Mouse (Mus musculus) hindbrain, embryonic 10.5 days (tissue): ENCODE measurements around the gene Klrb1f. TPM values are rescaled to one million over a fixed set of nuclear protein-coding genes. Genes with fewer than 3 reads are reported as not detected.
"Not testable (repeated sequence)": the region's sequence is repeated elsewhere in the genome, so short reads cannot be mapped to it uniquely, and the experiment has no call there.

Experiments used
- DNase-seq: peaks from one replicate; pipeline ENCODE4 v3.0.0-alpha.2; 2017; ENCODE audit warnings: low spot score
- H3K27ac ChIP-seq: fragments of 300-500 bp; sonication (generic); 2 replicates; pipeline ENCODE4 v1.5.1; 2016; ENCODE audit warnings: mild to moderate bottlenecking, moderate library complexity
- H3K27me3 ChIP-seq: fragments of 300-500 bp; sonication (generic); 2 replicates; pipeline ENCODE4 v1.6.1; 2016; ENCODE audit warnings: mild to moderate bottlenecking; ENCODE audit not compliant: poor library complexity, insufficient read depth, severe bottlenecking
- H3K36me3 ChIP-seq: fragments of 300-500 bp; sonication (generic); 2 replicates; pipeline ENCODE4 v1.6.1; 2016; ENCODE audit warnings: mild to moderate bottlenecking, moderate library complexity
- H3K4me1 ChIP-seq: fragments of 300-500 bp; sonication (generic); replicated peaks from 2 replicates; pipeline ENCODE4 v1.6.1; 2016; ENCODE audit warnings: mild to moderate bottlenecking
- H3K4me3 ChIP-seq: fragments of 300-500 bp; sonication (generic); 2 replicates; pipeline ENCODE4 v1.5.1; 2016; ENCODE audit warnings: mild to moderate bottlenecking, moderate library complexity
- H3K9me3 ChIP-seq: fragments of 300-500 bp; sonication (generic); 2 replicates; pipeline ENCODE4 v1.6.1; 2016; ENCODE audit warnings: mild to moderate bottlenecking, moderate library complexity
- WGBS: fragments of 180-500 bp; shearing (Covaris S2); methylation state at CpG from one replicate; pipeline ENCODE4 v1.1.7; 2016; 5-methylcytosine and 5-hydroxymethylcytosine counted together
- polyA plus RNA-seq: library from polyadenylated mRNA; unstranded; fragments of >200 nt; fragmentation: Nextera tagmentation; extraction: Ambion mirVana; gene quantifications from 2 replicates; pipeline ENCODE4 v1.2.1, GENCODE M21; 2016

Gene Klrb1f
- polyA plus RNA-seq, 1 experiment from 2014 or later: 0.51 TPM

- no peaks in the 10 kb centered on the region for H3K36me3 ChIP-seq
- DNase-seq: no peak
- H3K9me3 ChIP-seq: no peaks in the 10 kb centered on the region
- whole genome bisulfite sequencing: 87% methylated on average over 3 of the region's 3 CpGs
- H3K27ac ChIP-seq: no peak overlapping the region
- no peaks in the 10 kb centered on the region for H3K4me1 ChIP-seq
- H3K4me3 ChIP-seq: no peak overlapping the region
- H3K27me3 ChIP-seq: no peaks in the 10 kb centered on the region
These were observed 10.5 kb downstream of the Klrb1f start for GRCm38 (mm10) chr6:129056237-129056636.

- no peak for DNase-seq
- Histone ChIP-seq H3K4me3 (no peak overlapping the region), H3K4me1 (no peaks in the 10 kb centered on the region), H3K27me3 (no peaks in the 10 kb centered on the region), H3K27ac (no peak overlapping the region), H3K36me3 (no peaks in the 10 kb centered on the region), H3K9me3 (no peaks in the 10 kb centered on the region)
These were observed 12.3 kb downstream of the Klrb1f start for GRCm38 (mm10) chr6:129058013-129058412.

- Histone ChIP-seq H3K4me1 (no peaks in the 10 kb centered on the region), H3K4me3 (no peak overlapping the region), H3K27ac (no peak overlapping the region), H3K9me3 (no peaks in the 10 kb centered on the region), H3K27me3 (no peaks in the 10 kb centered on the region), H3K36me3 (no peaks in the 10 kb centered on the region)
- WGBS: 86% methylated on average over 3 of the region's 3 CpGs
- no peak for DNase-seq
These were observed 19.7 kb downstream of the Klrb1f start for GRCm38 (mm10) chr6:129065407-129065806.

- 97% methylated on average over 3 of the region's 3 CpGs for WGBS
- H3K4me3 ChIP-seq: no peak overlapping the region
- no peaks in the 10 kb centered on the region for H3K27me3 ChIP-seq
- no peak for DNase-seq
- H3K9me3 ChIP-seq: no peaks in the 10 kb centered on the region
- no peak overlapping the region for H3K27ac ChIP-seq
- H3K36me3 ChIP-seq: no peaks in the 10 kb centered on the region
- H3K4me1 ChIP-seq: no peaks in the 10 kb centered on the region
These were observed 20.2 kb downstream of the Klrb1f start for GRCm38 (mm10) chr6:129065857-129066256.

- H3K9me3 ChIP-seq: no peaks in the 10 kb centered on the region
- H3K4me3 ChIP-seq: no peak overlapping the region
- H3K27me3 ChIP-seq: no peaks in the 10 kb centered on the region
- DNase-seq: no peak
- H3K27ac ChIP-seq: no peak overlapping the region
- H3K36me3 ChIP-seq: no peaks in the 10 kb centered on the region
- no peaks in the 10 kb centered on the region for H3K4me1 ChIP-seq
These were observed 20.8 kb downstream of the Klrb1f start for GRCm38 (mm10) chr6:129066530-129066929.

- Histone ChIP-seq H3K27ac (no peak overlapping the region), H3K4me3 (no peak overlapping the region), H3K36me3 (no peaks in the 10 kb centered on the region), H3K9me3 (no peaks in the 10 kb centered on the region), H3K4me1 (no peaks in the 10 kb centered on the region), H3K27me3 (no peaks in the 10 kb centered on the region)
- DNase-seq: no peak
- 77% methylated on average over 1 of the region's 1 CpGs for whole genome bisulfite sequencing
These were observed 21.3 kb downstream of the Klrb1f start for GRCm38 (mm10) chr6:129066986-129067385.

- no peaks in the 10 kb centered on the region for H3K4me1 ChIP-seq
- no peak overlapping the region for H3K27ac ChIP-seq
- no peak overlapping the region for H3K4me3 ChIP-seq
- no peaks in the 10 kb centered on the region for H3K27me3 ChIP-seq
- WGBS: 74% methylated on average over 6 of the region's 6 CpGs
- DNase-seq: no peak
- no peaks in the 10 kb centered on the region for H3K9me3 ChIP-seq
- H3K36me3 ChIP-seq: no peaks in the 10 kb centered on the region
These were observed 39.4 kb downstream of the Klrb1f start for GRCm38 (mm10) chr6:129085098-129085497.

- DNase-seq, H3K27me3 ChIP-seq, H3K4me1 ChIP-seq, H3K9me3 ChIP-seq, H3K4me3 ChIP-seq, H3K27ac ChIP-seq, H3K36me3 ChIP-seq: not testable (repeated sequence)
- WGBS: 78% methylated on average over 2 of the region's 2 CpGs
These were observed 40.3 kb downstream of the Klrb1f start for GRCm38 (mm10) chr6:129086031-129086430.

- Histone ChIP-seq H3K4me3 (no peak overlapping the region), H3K27me3 (no peaks in the 10 kb centered on the region), H3K36me3 (no peaks in the 10 kb centered on the region), H3K4me1 (no peaks in the 10 kb centered on the region), H3K27ac (no peak overlapping the region), H3K9me3 (no peaks in the 10 kb centered on the region)
- DNase-seq: no peak
- 84% methylated on average over 1 of the region's 1 CpGs for WGBS
These were observed 42.5 kb downstream of the Klrb1f start for GRCm38 (mm10) chr6:129088161-129088560.

- H3K27me3 ChIP-seq, H3K4me1 ChIP-seq, DNase-seq, H3K4me3 ChIP-seq, H3K9me3 ChIP-seq, H3K36me3 ChIP-seq, H3K27ac ChIP-seq: not testable (repeated sequence)
- 96% methylated on average over 8 of the region's 8 CpGs for WGBS
These were observed 42.9 kb downstream of the Klrb1f start for GRCm38 (mm10) chr6:129088596-129088995.

GRCm38 (mm10) chr6:129095166-129095565, 49.5 kb downstream of the Klrb1f start:
- Histone ChIP-seq H3K4me1 (no peaks in the 10 kb centered on the region), H3K9me3 (no peaks in the 10 kb centered on the region), H3K36me3 (no peaks in the 10 kb centered on the region), H3K27ac (no peak overlapping the region), H3K27me3 (no peaks in the 10 kb centered on the region), H3K4me3 (no peak overlapping the region)
- DNase-seq: no peak

- Histone ChIP-seq H3K36me3 (no peaks in the 10 kb centered on the region), H3K27ac (no peak overlapping the region), H3K9me3 (no peaks in the 10 kb centered on the region), H3K27me3 (no peaks in the 10 kb centered on the region), H3K4me3 (no peak overlapping the region), H3K4me1 (no peaks in the 10 kb centered on the region)
- WGBS: 66% methylated on average over 1 of the region's 1 CpGs
- no peak for DNase-seq
These were observed 52.2 kb downstream of the Klrb1f start for GRCm38 (mm10) chr6:129097929-129098328.

GRCm38 (mm10) chr6:129100794-129101193, 55.1 kb downstream of the Klrb1f start, which contains the start of gene Clec2e:
TSS of gene Clec2e (minus strand) at chr6:129100913.
- H3K4me1 ChIP-seq, H3K27ac ChIP-seq, H3K27me3 ChIP-seq, DNase-seq, H3K36me3 ChIP-seq, H3K4me3 ChIP-seq, H3K9me3 ChIP-seq: not testable (repeated sequence)
- WGBS: 74% methylated on average over 1 of the region's 1 CpGs

- H3K27ac ChIP-seq: no peak overlapping the region
- no peak for DNase-seq
- H3K9me3 ChIP-seq: no peaks in the 10 kb centered on the region
- no peaks in the 10 kb centered on the region for H3K36me3 ChIP-seq
- no peaks in the 10 kb centered on the region for H3K27me3 ChIP-seq
- WGBS: 79% methylated on average over 1 of the region's 1 CpGs
- H3K4me1 ChIP-seq: no peaks in the 10 kb centered on the region
- H3K4me3 ChIP-seq: no peak overlapping the region
These were observed 55.9 kb downstream of the Klrb1f start for GRCm38 (mm10) chr6:129101604-129102003.
